Mouse (Mus musculus): Measurements from ENCODE around the gene Ppp2ca.
"Not testable (repeated sequence)": the region's sequence is repeated elsewhere in the genome, so short reads cannot be mapped to it uniquely, and the experiment has no call there.

The Ppp2ca gene

DNA sequence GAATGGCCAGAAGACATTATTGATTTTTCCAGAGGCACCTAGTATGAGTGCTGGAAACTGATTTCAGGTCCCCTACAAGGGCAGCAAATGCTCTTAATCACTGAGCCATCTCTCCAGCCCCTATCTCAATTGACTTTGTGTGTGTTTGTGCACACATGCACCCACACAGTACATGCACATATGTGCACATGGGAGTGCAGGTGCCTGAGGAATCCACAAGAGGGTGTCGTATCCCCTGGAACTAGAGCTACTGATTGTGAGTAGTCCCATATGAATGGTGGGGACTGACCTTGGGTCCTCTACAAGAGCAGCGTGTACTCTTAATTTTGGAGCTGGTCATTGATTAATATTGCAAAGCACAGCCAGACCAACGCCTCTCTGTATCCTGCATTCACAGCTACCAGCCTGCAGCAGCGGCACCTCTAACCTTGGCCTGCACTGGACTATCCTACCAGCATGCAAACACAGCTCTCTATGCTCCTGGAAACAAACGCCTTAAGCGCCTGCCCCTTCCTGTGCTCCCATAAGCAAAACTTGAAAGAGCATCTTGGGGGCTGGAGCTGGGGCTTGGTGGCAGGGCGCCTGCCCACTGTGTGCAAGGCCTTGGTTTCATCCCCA is 32.1 kb downstream of the Ppp2ca start:
- peak; percentile 45 for DNase-seq (ENCODE audit: low read depth, low spot score)

GRCm38 (mm10) chr11:52143675-52144074 is 45.2 kb downstream of the Ppp2ca start:
- DNase-seq (ENCODE audit: low read depth, low spot score), result peak; percentile 74

- not testable (repeated sequence) for DNase-seq (ENCODE audit: low read depth, low spot score)
Observed at GRCm38 (mm10) chr11:52145428-52145827, 46.9 kb downstream of the Ppp2ca start, which contains the start of gene Olfr1373. Olfr1373 (minus strand) TSS chr11:52145528.

DNA sequence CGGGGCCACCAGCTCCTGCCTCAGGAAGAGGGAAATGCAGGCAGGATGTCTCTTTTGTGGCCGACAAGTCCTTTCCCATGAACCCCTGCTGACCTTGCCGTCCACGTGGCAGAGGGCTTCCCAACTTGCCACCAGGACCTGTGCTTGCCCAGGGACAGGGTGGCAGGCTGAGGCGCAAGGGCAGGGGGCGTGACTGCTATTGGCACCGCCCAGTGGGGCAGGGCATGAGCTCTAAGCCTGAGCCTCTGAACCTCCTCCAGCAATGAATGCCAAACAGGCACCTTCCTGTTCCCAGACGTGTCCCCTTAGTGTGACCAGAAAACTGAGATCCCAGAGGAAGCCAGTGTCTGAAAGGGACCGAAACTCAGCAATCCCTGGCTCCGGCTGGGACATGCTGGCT is 65.4 kb downstream of the Ppp2ca start:
- DNase-seq (ENCODE audit: low read depth, low spot score), result no peak

GRCm38 (mm10) chr11:52167126-52167525 is 68.6 kb downstream of the Ppp2ca start:
- peak; percentile 64 for DNase-seq (ENCODE audit: low read depth, low spot score)

DNA sequence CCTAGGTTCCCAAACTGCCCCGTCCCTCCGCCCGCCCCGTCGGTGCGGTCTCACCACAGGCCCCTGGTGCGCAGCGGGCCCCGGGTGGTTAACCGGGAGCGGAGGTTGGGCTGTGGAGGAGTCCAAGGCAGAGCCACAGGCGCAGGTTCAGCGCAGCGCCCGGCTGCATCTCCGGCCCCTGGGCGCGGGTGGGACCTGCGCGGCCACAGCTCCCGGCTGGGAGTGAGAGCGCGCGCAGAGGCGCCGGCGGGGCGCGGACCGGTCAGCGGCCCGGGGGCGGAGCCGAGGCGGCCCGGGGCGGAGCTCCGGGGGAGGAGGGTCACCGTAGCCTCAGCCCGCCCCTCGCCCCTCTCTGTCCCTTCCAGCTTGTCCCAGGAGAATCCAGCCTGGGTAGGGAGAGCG is 69.4 kb downstream of the Ppp2ca start:
- DNase-seq (ENCODE audit: low read depth, low spot score), result peak; percentile 50

DNA sequence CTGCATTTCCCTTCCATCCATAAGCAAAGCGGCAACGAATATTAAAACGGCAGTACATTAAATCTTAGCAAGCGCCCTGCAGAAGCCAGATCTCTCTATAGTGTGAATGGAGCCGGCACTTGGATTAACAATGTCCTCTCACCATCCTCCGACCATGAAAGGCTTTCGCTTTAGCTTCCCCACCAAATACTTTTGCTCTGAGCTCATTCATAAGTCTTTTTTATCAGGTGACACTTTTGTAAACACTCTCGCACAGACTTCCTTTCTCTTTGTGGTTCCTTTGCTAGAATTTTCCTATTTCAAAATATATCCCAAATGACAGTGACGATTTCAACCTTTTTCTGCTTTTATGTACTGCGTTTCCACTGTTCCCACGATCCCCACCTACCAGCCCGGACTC is 70.0 kb downstream of the Ppp2ca start:
- no peak for DNase-seq (ENCODE audit: low read depth, low spot score)

Measured in ZHBTc4 (cell line).